Mouse (Mus musculus) kidney, postnatal 14 days (tissue): ENCODE data around the gene Gm4450.
"Not testable (repeated sequence)": the region's sequence is repeated elsewhere in the genome, so short reads cannot be mapped to it uniquely, and the experiment has no call there.

Source experiments
- DNase-seq: peaks from one replicate; pipeline ENCODE4 v3.0.0; 2022; ENCODE audit warnings: mixed read lengths

Gene Gm4450

DNA sequence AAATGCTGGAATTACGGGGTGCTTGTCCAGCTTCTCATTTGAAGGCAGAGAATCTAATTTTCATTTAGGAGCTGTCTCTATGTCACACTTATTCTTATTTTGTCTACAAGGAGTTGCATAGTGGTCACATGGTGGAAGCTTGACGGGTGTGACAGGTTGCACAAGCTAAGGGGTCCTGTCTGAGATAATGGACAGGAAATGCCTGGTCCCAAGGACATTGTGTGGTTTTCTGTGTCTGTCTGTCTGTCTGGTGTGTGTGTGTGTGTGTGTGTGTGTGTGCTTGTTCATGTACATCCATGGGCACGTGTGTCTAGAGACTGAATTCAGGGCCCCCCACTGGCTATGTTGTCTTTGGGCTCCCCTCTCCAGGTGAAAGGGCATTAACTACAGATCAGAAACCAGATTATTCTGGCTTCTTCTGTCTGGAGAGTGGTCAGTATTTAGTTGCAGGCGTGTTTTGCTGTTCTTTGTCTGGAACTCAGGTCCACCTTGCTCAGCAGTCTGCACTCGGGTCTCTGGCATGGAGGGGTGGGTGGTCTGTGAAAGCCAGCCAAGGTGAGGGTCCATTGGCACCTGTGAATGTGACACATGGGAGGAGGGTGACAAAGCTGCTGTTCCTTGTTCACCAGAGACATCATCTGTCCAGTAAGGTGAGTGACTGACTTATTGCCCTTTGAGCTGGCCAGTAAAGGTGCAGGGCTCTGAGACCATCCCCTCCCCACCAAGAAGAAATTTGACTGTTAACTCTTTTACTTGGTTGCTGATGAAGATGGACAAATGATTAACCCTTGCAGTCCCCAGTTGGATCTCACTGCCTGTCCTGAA lies 40.3 kb downstream of the Gm4450 start:
- DNase-seq, result peak; percentile 12

DNA sequence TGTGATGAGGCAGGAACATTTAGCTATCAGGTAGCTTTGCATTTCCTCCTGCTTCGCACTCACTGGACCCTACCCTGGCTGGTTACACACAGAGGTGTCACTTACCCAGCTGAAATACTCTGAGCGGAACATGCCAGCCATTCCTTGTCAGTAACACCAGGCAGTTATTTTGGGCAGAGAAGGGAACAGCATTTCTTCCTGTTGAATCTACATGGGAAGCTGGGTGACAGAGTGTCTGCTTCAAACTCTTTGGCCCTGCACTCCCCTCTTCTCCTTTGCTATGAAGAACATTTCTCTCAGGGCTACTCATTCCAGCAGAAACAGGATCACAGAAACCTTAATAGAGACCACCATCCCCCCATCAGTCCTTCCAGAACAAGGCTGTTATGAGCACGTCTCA lies 42.6 kb downstream of the Gm4450 start:
- DNase-seq, result peak; percentile 16

DNA sequence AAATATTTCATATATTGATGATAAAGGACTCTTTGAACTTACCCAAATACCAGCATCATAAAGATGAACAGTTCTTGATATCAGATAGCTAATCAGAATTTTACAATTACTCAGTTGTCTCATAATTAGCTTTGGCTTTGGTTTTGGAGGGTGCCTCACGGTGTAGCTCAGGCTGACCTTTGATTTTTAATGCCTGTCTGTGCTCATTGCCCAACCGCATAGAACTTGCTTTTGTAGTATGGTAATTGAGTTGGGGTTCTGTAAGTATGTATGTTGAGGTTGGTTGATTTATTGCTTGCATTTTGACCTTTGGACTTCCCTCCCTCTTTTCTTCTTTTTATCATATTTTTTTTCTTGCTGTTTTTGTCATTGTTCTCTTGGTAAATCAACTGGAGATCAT lies 43.2 kb downstream of the Gm4450 start:
- no peak for DNase-seq

DNA sequence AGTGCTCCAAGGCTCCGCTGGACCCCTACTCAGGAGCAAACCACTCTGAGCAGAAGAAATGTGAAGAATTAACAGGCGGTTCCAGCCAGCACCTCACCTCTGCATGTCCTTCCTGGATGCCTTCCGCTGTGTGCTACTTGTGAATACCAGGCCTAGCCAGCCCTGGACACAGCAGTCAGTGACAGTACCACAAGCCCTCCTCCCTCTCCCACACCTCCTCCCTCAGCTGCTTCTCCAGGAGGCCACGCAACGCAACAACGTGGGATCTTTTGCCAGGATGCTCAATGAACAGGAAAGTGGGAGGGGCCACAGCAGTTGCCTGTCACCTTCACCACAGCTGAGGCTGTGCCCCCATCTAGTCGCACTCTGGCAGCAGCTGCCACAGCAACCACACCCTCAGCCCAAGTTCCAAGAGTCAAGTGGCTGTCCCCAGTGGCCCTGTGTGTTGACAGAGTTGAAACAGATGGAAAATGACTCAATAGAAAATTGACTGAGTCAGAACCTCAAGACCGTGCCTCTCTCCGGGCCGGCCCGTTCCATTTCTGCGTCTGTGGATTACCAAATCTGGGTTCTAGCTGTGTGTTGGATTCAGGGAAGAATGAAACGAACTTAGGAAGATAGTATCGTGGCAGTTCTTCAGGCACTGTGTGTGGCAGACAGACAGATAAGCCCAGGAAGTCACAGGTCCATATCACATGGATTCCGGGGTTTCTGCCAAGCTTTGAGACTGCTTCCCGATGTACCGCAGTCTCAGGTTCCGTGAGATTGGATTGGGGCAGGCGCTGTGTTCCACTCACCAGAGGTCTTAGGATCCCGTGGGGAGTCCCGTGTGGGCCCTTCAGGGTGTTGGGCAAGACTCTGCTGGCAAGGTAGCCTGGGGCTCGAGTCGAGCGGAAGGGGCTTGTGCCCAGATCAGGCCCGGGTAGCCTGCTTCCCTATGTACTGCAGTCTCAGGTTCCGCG lies 46.0 kb downstream of the Gm4450 start:
- DNase-seq, result not testable (repeated sequence)

DNA sequence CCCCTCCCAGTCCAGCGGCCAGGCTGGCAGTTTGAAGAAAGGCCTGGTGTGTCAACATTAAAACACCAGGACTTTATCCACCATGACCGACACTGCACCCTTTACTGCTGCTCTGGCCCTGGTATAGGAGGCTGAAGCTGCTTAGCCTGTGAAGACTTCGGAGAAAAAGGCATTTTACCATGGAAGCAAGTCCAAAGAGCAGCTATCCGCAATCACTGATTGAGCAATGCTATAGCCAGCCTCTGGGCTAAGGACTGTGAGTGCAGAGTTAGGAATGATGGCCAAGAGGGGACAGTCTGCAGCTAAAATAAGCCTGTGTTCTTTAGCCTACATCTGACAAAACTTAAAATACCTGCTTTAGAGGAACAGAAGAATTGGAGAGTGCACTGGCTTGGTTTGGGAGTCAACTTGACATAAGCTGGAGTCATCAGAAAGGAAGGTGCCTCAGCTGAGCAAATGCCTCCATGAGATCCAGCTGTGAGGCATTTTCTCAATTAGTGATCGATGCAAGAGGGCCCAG lies 49.6 kb downstream of the Gm4450 start:
- not testable (repeated sequence) for DNase-seq

DNA sequence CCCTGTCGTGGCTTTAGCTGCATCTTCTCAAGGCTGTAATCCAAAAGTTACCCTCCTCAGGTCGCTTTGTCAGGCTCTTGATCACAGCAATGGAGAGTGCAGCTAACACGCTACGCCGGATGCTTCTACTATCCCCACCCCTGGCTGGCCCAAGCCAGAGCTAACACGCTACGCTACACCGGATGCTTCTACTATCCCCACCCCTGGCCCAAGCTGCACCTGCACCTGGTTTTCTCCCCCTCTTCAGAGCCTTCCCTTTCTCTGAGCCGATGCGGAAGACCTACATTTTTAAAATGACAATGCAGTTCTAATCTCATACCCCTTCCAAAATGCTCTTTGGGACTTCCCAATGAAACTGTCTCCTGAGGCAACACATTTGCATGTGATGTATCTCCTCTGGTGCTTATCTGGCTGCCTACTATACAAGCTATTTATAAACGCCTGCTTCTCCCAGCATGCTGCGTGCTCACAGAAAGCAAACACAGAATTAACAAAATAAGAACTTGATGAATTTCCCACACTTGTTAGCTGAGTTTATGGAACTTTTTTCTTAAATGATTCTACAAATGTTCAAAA lies 50.3 kb downstream of the Gm4450 start:
- not testable (repeated sequence) for DNase-seq

DNA sequence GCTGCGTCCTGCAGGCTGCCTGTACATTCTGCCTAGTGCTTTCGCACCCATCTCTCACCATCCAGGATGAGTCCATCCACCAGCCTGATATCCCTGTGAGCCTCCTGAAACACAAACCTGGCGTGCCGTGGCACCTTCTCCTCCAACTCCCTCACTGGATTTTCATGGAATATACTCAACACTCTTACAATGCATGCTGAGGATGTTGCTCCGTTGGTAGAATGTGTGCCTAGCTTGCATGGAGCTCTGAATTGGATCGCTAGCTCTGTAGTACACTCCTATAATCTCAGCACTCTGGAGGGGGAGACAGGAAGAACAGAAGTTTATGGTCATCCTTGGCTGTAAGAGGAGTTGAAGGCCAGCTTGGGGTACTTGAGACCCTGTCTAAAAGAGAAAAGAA lies 51.0 kb downstream of the Gm4450 start:
- not testable (repeated sequence) for DNase-seq

DNA sequence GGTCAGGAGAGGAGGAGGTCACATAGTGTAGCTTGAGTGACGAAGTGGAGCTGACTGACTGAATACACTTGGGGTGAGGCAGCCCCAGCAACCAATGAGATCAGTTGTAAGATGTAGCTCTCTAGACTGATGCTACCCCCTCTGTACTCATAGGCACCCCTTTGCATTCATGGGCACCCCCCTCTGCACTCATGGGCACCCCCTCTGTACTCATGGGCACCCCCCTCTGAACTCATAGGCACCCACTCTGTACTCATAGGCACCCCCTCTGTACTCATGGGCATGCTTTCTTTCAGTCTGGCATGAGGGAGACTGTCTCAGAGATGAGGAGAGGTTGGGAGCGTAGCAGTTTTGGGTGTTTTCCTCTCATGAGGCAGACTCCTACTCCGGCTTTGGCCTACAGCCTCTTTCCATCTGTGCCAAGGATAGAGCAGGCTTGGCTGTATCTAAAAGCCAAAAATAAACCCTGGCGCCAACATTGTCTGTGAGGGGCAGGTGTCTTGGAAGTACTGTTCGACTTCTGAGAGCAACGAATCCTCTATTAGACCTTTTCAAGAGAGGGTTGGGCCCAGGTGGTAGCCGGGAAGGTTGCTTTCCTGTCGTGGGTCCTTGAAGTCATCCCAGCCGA lies 52.5 kb downstream of the Gm4450 start:
- not testable (repeated sequence) for DNase-seq
